Mouse (Mus musculus) embryonic fibroblast, embryonic 13.5 days (primary cell): Measurements from ENCODE around the gene Ralgps1. TPM values are rescaled to one million over a fixed set of nuclear protein-coding genes. Genes with fewer than 3 reads are reported as not detected.
"Not testable (repeated sequence)": the region's sequence is repeated elsewhere in the genome, so short reads cannot be mapped to it uniquely, and the experiment has no call there.

Experiments used
- H3K27ac ChIP-seq: 2 replicates; pipeline ENCODE4 v1.5.1; 2012; ENCODE audit warnings: low read length, control low read depth, inconsistent platforms; ENCODE audit not compliant: insufficient read depth
- H3K4me1 ChIP-seq: 2 replicates; pipeline ENCODE4 v1.6.1; 2011; ENCODE audit warnings: low read length; ENCODE audit not compliant: control insufficient read depth, insufficient read depth
- H3K4me3 ChIP-seq: 2 replicates; pipeline ENCODE4 v1.5.1; 2011; ENCODE audit warnings: mild to moderate bottlenecking, control low read depth, low read length; ENCODE audit not compliant: insufficient read depth
- CTCF ChIP-seq: IDR thresholded peaks from 2 replicates; pipeline ENCODE4 v1.5.1; 2011; ENCODE audit warnings: mild to moderate bottlenecking, control low read depth, low read length, moderate library complexity, borderline replicate concordance; ENCODE audit not compliant: insufficient read depth
- POLR2A ChIP-seq: IDR thresholded peaks from 2 replicates; pipeline ENCODE4 v1.6.1; 2011; ENCODE audit warnings: low read depth, mild to moderate bottlenecking, control low read depth, low read length, moderate library complexity
- polyA plus RNA-seq: library from polyadenylated mRNA; stranded (reverse); fragments of >200 nt; gene quantifications from 2 replicates; pipeline ENCODE4 v1.2.4, GENCODE M21; 2011; ENCODE audit warnings: low read depth; ENCODE audit not compliant: missing spikeins, insufficient read length

The Ralgps1 gene
- polyA plus RNA-seq, 1 experiment = 4.0 TPM

DNA sequence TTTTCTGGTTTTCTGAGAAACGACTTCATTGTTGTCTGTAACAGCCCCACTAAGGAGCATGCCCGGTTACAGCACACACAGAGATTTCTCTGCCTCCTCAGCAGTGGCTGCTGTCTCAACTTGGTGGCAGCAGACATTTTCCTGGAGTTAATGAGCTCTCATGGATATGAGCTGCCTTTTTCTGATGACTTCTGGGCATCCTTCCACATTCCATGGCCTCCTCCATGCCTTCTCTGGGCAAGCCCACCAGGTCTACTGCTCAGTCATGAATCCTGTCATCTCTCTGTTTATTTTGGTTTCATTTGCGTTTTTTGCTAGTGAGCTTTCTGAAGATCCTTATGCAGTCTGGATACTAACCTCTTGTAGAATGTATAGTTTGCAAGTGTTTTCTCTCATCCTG lies 45.9 kb downstream of the Ralgps1 start:
- Histone ChIP-seq H3K4me1 (peaks cover 4% of the 10 kb centered on the region), H3K4me3 (no peak overlapping the region), H3K27ac (peak overlapping the region; percentile 52)
- TF ChIP-seq POLR2A (no peak), CTCF (no peak)

DNA sequence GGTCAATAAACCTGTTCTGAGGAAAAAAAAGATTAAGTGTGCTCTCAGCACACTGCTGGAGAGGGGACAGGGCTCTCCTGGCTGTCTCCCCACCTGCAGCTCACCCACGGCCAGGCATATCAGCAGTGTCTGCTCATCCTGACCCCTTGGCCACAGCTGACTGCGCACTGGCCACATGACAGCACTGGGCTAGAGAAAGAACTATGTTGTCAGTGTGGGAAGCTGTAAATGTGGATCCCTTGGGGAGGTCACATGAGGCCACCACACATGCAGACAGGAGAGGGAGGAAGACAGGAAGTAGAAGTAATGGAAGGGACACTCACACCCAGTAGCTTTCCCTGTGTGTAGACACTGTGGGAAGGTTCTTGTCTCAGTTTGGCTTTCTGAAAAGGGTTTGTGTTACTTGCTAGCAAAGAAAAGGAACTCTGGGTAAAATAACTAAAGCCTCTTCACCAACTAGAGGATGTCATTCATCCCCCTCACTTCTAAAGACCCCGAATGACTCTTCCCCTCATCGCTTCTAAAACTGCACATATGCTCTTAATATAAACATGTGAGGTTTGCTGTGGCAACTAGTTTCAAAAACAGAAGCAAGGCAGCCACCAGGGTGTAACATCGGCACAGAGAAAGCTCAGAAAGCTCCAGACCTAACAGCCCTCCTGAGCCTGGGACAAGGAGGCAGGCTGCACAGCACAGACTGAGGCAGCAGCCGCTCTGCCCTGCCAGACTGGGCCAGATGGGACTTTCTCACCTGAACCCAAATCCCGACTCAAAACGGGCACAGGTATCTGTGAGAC lies 47.3 kb downstream of the Ralgps1 start:
- H3K27ac ChIP-seq = no peak overlapping the region
- H3K4me1 ChIP-seq = peaks cover 10% of the 10 kb centered on the region
- TF ChIP-seq CTCF (no peak), POLR2A (no peak)
- no peak overlapping the region for H3K4me3 ChIP-seq

DNA sequence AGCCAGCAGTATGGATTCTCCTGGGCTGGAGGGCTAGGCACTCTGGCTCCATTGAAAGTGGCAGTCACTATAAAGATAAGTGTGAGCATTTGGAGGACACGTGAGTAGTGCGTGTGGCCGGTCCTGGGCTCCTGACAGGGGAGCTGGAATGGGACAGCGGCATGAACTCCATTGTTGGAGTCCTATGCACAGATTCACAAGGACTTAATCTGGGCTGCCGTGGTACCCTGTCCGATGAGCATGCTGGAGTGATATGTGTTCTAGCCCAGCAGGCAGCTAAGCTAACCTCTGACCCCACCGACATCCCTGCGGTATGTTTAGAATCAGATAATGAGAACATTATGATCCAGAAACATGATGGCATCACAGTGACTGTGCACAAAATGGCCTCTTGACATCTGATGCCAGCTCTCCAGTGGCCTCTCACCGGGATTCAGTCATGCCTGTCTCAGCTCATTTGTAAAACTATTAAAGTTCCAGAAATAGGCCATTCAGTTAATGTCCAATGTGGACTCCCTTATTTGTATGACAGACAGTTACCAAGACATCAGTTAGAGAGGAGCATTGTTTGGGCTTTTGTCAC lies 48.2 kb downstream of the Ralgps1 start:
- H3K4me1 ChIP-seq, H3K27ac ChIP-seq, H3K4me3 ChIP-seq: not testable (repeated sequence)

DNA sequence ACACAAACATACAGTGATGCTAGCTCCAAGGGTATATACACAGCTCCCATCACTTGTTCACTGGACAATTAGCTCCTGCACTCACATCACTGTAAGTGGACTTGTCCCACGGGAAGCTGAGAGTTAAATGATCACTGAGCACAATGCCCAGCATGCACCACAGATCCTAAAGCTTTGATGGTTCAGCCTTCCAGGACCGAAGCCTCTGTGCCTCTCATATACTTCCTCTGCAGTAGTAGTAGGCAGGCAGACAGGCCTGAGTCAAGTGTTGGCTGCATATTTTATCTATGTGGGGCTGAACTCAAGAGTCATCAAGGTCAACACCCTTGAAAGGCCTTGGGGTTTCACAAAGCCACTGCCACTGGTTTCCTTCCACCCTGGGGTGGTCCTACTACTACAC lies 49.6 kb downstream of the Ralgps1 start:
- Histone ChIP-seq H3K4me3 (no peak overlapping the region), H3K4me1 (peaks cover 10% of the 10 kb centered on the region), H3K27ac (no peak overlapping the region)
- no peak for TF ChIP-seq POLR2A

DNA sequence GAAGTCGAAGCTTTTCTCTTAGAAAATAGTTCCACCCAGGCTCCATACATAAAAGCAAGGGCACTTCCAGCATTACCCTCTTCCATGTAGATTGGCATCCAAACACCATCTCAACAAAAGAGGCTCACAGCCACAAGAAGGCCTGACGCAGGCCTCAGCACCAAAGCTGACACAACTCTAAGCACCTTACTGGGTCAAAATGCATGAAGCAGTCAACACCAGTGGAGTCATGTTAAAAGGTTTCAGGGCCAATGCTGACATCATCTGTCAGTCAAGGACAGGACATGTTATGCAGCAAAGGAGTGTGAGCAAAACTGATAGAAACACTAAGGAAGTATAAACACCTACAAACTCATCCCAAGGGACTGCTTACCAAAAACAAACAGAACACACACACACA lies 50.3 kb downstream of the Ralgps1 start:
- no peak overlapping the region for H3K27ac ChIP-seq
- TF ChIP-seq CTCF = no peak
- TF ChIP-seq POLR2A = no peak
- peaks cover 10% of the 10 kb centered on the region for H3K4me1 ChIP-seq
- H3K4me3 ChIP-seq = no peak overlapping the region

DNA sequence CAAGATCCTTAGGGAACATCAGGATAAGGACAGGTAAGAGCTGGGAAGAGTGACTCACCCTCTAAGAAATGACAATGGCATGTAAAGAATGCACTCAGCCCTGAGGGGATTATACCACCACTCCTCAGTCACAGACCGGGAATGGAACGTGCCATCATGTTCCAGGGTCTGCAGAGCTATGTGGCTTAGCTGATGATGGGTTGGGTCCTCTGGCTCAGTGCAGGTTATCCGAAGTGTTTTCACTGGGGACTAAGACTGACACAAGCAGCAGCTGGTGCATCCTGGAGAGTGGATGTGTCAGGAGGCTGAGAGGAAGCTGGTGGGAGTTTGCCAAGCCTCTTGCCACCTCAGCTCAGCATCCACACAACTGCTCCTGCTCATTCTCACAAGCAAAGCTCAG lies 50.7 kb downstream of the Ralgps1 start:
- H3K4me1 ChIP-seq = peaks cover 10% of the 10 kb centered on the region
- no peak overlapping the region for H3K4me3 ChIP-seq
- TF ChIP-seq CTCF = no peak
- no peak overlapping the region for H3K27ac ChIP-seq

DNA sequence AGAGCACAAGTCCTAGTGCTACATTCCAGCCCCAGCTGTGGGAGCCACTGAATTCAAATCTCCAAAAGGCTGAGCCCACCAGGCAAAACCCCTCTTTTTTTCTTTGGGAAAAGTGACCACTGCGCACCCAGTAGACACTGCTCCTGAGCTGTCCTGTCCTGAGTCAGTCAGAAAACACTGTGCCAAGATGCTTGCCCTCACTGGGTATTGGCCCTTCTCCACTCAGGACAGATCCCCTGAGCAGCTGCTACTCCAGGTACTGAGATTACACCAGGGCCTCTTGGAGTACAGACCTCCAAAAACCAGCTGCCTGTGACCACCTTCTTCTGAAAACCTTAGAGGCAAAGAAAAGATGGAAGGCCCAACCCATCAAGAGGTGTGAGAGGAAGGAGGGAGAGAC lies 51.4 kb downstream of the Ralgps1 start:
- Histone ChIP-seq H3K27ac (no peak overlapping the region), H3K4me1 (peaks cover 11% of the 10 kb centered on the region), H3K4me3 (no peak overlapping the region)
- TF ChIP-seq POLR2A = no peak
- TF ChIP-seq CTCF = no peak

DNA sequence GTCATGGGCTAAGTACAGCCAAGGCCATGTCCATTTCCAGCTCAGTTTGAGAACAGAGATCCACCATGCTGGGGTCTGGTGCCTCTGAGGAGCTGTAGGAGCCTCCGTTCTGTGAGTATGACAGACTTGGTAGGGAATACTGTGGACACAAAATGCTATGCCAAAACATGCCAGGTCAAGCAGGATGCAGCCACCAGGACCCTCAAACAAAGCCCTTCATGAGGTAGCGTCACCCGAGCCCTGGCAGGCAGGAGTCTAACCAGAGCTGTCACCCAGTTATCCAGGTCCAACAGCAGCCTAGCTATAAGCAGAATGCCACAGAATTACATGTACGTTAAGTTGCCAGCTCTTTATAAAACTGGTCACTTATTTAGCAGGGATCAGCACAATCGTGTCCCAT lies 51.8 kb downstream of the Ralgps1 start:
- TF ChIP-seq CTCF (no peak), POLR2A (no peak)
- Histone ChIP-seq H3K4me3 (no peak overlapping the region), H3K4me1 (peaks cover 12% of the 10 kb centered on the region), H3K27ac (no peak overlapping the region)

DNA sequence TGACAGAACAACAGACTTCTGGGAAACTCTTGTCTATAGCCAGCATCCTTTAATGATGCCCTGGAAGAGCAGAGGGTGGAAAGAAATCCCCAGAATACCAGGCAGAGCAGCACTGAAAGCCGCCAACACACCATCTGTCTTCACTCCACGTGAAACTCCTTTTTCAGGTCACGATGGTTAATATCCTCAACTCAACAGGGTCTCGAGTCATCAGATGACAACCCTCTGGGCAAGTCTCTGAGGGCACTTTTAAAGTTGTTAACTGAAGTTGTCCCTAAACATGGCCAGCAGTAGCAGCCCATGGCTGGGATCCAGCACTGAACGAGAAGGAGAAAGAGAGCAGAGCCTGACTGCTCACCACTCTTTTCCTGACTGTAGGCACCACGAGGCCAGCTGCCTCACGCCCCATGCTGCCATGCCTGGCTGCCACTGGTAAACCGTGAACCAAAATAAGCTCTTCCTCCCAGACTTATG lies 52.8 kb downstream of the Ralgps1 start:
- peaks cover 12% of the 10 kb centered on the region for H3K4me1 ChIP-seq
- no peak overlapping the region for H3K4me3 ChIP-seq
- H3K27ac ChIP-seq = no peak overlapping the region
- TF ChIP-seq POLR2A = no peak
- no peak for TF ChIP-seq CTCF

DNA sequence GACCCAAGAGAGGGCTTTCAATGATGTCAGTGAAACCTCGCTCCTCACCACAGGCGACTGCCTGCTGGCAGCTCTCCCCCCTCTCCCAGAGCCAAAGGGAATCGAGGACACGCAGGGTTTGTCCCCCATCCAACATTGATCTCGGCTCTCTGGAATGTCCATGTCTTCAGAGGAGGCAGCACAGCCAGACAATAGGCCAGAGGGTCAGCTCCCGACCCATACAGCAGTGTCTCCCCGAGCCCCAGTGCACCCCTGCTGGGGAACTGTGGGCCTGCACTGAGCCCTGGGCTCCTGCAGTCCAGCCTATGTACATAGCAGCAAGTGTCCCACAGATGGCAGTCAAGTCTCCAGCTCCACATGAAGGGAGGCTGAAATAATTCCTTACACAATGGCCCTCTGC lies 54.8 kb downstream of the Ralgps1 start:
- Histone ChIP-seq H3K27ac (no peak overlapping the region), H3K4me1 (peaks cover 12% of the 10 kb centered on the region), H3K4me3 (no peak overlapping the region)
- TF ChIP-seq CTCF = peak; percentile 58; the same call in 1 of the 2 replicates
- no peak for TF ChIP-seq POLR2A
